Mouse (Mus musculus) left cerebral cortex, adult 2 months (tissue): Measurements from ENCODE around the gene Ehhadh. TPM values are rescaled to one million over a fixed set of nuclear protein-coding genes. Genes with fewer than 3 reads are reported as not detected.
"Not testable (repeated sequence)": the region's sequence is repeated elsewhere in the genome, so short reads cannot be mapped to it uniquely, and the experiment has no call there.

Experiments used
- DNase-seq, 2 experiments: peaks; one replicate each; pipeline ENCODE4 v3.0.0; 2021 to 2022; ENCODE audit warnings: low spot score in 2 of 2, mixed read lengths in 1 of 2; ENCODE audit errors: extremely low spot score in 1 of 2
- H3K27ac ChIP-seq: fragments of 200-600 bp; 2 replicates; pipeline ENCODE4 v1.8.1; 2022
- H3K4me3 ChIP-seq: fragments of 200-600 bp; 2 replicates; pipeline ENCODE4 v1.8.1; 2022
- CTCF ChIP-seq: fragments of 200-600 bp; IDR thresholded peaks from 2 replicates; pipeline ENCODE4 v1.8.1; 2022; ENCODE audit warnings: antibody characterized with exemption, mild to moderate bottlenecking, moderate library complexity
- intact Hi-C: fragments of 180-260 bp; cut with DNase I; formaldehyde crosslinking; loops from one replicate; pipeline ENCODE4 v1.15.1; 2025
- total RNA-seq, 2 experiments: library from RNA; stranded (reverse); gene quantifications; 2 replicates each; pipeline ENCODE4 v1.2.3; 2021

Ehhadh gene
- total RNA-seq, 2 experiments from 2014 or later = 1.3 to 2.0 TPM

DNA sequence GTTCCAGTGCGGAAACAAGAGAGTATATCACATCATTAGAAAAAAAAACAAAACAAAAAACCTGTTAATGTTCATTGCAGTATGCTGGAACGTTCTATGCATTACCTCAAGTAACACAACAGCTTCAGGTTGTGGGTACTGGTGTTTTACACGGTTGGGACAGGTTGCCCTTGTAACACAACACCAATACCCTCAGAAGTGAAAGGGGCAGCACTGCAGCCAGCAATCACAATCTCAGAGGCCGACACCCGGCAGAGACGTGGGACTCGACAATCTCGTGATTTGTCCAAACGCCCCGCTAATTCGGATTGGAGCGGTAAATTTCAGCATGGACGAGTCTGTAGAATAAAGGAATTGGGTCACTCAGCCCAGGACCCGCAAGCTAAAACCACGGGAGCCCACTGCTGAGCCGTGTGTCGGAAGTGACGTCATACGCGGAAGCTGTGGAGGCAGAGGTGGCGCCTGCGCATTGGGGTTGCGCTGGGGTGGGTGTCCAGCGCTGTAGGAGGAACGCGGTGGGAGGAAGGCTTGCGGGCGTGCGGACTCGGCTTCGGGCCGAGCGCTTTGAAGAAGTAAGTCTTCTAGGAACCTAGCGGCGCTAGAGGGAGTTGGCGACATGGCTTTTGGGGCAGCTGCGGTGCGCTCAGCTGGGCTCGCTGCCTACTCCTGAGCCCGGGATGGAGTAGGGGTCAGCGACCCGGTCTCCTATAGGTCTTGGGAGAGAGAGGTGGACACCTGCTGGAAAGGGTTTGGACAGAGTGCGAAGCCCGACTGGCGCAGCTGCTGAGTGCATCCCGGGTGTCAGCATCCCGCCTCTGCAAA, 6.5 kb upstream of the Ehhadh start, which contains the start of gene Map3k13:
Gene Map3k13, plus strand, starts transcription at position 472 of the 822 bp plus-strand sequence.
- Histone ChIP-seq H3K27ac (peak within 1 kb of the TSS; percentile 95), H3K4me3 (peak within 1 kb of the TSS; percentile 82)
- DNase-seq = peak; percentile 92 to 96
- peak; percentile 26; the same call in 1 of the 2 replicates for TF ChIP-seq CTCF
- intact Hi-C loops = no loop called here

DNA sequence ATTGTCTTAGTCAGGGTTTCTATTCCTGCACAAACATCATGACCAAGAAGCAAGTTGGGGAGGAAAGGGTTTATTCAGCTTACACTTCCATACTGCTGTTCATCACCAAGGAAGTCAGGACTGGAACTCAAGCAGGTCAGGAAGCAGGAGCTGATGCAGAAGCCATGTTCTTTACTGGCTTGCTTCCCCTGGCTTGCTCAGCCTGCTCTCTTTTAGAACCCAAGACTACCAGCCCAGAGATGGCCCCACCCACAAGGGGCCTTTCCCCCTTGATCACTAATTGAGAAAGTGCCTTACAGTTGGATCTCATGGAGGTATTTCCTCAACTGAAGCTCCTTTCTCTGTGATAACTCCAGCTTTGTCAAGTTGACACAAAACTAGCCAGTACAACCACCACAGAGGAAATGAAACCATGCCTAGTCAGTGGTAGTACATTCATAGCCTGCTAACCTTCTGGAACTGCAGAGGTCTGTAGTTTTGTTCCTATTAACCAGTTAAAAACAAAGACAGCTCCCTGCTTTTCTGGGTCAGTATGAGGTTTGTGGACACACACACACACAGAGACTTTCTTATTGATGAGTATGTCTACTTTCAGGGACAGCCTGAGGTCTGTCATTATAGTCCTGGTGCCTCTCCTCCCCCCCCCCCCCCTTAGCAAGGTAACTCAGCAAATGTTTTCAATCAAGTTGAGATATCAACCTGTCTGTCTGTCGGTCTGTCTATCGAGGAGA, 5.6 kb upstream of the Ehhadh start:
- H3K27ac ChIP-seq = peak overlapping the region; percentile 95

DNA sequence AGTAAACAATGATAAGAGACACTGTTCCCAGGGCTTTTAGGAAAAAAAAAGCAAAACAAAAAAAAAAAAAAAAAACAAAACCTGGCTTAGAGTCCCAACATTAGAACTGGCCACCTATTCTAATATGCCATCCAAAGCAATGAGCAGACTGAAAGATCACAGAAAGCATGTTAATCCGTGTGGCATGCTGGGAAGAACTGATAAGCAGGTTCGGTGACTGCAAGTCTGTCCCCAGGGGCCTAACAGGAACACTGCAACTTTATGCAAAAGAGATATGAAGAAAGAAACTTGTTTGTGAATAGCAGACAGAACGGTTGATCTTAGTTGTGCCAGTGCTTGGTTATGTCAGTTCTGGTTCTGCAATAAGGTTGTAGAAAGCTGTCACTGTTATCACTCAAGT, 4.2 kb upstream of the Ehhadh start:
- Histone ChIP-seq H3K27ac (no peak overlapping the region), H3K4me3 (no peak overlapping the region)
- TF ChIP-seq CTCF = no peak
- no peak for DNase-seq
- intact Hi-C loops = no loop called here

More for the DNA sequence above, 5.6 kb upstream of the Ehhadh start:
- peak overlapping the region; percentile 82; the same call in 1 of the 2 replicates for H3K4me3 ChIP-seq
- DNase-seq, intact Hi-C loops: not testable (repeated sequence)

DNA sequence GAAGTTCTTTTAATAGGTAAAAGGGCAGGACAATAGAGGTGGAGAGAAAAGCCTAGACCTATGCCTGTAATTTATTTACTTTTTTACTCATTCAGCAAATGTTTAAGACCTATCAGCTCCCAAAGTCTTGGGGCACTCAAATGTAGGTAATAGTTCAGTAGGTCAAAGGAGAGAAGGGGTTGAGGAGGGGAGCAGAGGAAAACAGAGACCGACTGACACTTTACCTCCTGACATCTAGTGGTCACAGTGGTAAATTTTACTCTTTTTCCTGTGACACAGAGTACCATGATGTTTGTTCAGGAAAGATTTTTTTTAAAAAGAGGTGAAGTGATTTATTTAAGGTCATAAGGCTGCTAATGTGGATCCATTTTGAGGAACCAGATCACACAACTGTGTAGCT, 2.9 kb upstream of the Ehhadh start:
- TF ChIP-seq CTCF = no peak; the same call in 1 of the 2 replicates
- no peak overlapping the region for H3K4me3 ChIP-seq
- DNase-seq = no peak
- intact Hi-C loops = no loop called here
- H3K27ac ChIP-seq = no peak overlapping the region

- intact Hi-C loops = no loop called here
- TF ChIP-seq CTCF = no peak
- no peak overlapping the region for H3K4me3 ChIP-seq
- DNase-seq = no peak
- H3K27ac ChIP-seq = no peak overlapping the region
Observed at GRCm38 (mm10) chr16:21789180-21789579, 1.6 kb upstream of the Ehhadh start.

- TF ChIP-seq CTCF = peak; percentile 37
- intact Hi-C loops = no loop called here
- no peak overlapping the region for H3K4me3 ChIP-seq
- no peak for DNase-seq
- no peak overlapping the region for H3K27ac ChIP-seq
Observed at GRCm38 (mm10) chr16:21788581-21788980, 974 bp upstream of the Ehhadh start.

DNA sequence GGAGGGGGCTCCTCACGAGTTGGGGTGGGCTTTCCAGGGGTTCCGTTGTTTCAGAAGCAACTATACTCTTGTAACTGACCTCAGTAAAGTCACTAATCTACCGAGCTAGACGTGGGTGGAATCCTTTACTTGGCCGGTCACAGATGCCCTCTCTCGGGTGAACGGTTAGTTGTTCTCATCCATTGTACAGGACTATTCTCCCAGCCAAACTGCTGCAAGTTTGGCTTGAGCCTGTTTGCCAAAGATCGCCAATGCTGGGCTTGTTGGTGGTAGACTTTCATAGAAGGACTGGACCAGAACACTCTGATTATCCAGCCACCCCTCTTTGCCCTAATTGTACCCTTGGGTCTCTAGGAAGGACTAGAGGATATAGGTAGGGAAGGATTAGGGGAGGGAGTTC, 1.3 kb downstream of the Ehhadh start:
- no peak for DNase-seq
- Histone ChIP-seq H3K27ac (no peak overlapping the region), H3K4me3 (no peak overlapping the region)
- intact Hi-C loops = no loop called here
- no peak for TF ChIP-seq CTCF

DNA sequence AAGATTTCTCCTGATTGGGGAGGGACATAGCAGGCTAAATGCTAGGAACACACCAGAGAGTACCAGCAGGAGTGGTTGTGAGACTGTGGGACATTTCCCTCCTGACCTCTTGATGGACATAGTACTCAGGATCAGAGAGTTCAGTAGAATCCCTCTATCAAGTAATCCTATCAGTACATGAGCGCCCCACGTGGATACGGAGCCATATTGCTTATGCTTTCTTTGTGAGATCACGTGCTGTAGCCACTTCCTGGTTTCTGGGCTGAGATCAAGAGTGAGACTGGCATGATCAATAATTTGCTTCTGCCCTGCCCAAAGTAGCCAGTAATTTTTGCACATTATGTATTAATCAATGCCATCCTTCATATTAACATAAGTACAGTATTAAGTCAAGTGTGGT, 2.6 kb downstream of the Ehhadh start:
- TF ChIP-seq CTCF = no peak
- no peak overlapping the region for H3K4me3 ChIP-seq
- no peak for DNase-seq
- intact Hi-C loops = no loop called here
- H3K27ac ChIP-seq = no peak overlapping the region

DNA sequence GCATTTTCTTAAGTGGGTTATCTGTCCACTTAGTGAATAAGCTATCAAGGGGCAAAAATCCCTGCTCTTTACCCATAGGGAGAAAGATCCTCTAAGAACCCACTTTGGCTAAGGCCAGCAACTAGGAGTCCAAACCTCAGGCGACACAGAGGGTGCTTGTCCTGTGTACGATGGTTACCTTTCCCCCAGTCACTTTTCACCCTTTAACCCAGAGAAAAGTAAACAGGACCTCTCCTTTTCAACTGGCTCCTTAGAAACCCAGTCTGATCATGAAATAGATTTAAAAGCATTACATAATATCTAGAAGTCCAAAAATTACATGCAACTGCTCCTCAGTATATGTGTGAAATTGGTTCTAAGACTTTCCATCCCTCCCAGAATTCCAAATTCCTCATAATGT, 4.8 kb downstream of the Ehhadh start:
- H3K27ac ChIP-seq = no peak overlapping the region
- no peak for TF ChIP-seq CTCF
- intact Hi-C loops = no loop called here
- no peak overlapping the region for H3K4me3 ChIP-seq
- DNase-seq = no peak

- Histone ChIP-seq H3K4me3 (no peak overlapping the region), H3K27ac (no peak overlapping the region)
- DNase-seq = no peak
- intact Hi-C loops = no loop called here
- no peak for TF ChIP-seq CTCF
Observed at GRCm38 (mm10) chr16:21781895-21782294, 5.7 kb downstream of the Ehhadh start.

GRCm38 (mm10) chr16:21781277-21781676, 6.3 kb downstream of the Ehhadh start:
- Histone ChIP-seq H3K27ac (no peak overlapping the region), H3K4me3 (no peak overlapping the region)
- intact Hi-C loops = no loop called here
- no peak for DNase-seq
- no peak for TF ChIP-seq CTCF

GRCm38 (mm10) chr16:21779149-21779548, 8.5 kb downstream of the Ehhadh start:
- intact Hi-C loops = no loop called here

More at GRCm38 (mm10) chr16:21779149-21779548, 8.5 kb downstream of the Ehhadh start:
- DNase-seq = no peak
- Histone ChIP-seq H3K27ac (no peak overlapping the region), H3K4me3 (no peak overlapping the region)
- TF ChIP-seq CTCF = no peak
